Comparison of ENCODE assay signal across 8 mouse cellular contexts in the genomic region with DNA sequence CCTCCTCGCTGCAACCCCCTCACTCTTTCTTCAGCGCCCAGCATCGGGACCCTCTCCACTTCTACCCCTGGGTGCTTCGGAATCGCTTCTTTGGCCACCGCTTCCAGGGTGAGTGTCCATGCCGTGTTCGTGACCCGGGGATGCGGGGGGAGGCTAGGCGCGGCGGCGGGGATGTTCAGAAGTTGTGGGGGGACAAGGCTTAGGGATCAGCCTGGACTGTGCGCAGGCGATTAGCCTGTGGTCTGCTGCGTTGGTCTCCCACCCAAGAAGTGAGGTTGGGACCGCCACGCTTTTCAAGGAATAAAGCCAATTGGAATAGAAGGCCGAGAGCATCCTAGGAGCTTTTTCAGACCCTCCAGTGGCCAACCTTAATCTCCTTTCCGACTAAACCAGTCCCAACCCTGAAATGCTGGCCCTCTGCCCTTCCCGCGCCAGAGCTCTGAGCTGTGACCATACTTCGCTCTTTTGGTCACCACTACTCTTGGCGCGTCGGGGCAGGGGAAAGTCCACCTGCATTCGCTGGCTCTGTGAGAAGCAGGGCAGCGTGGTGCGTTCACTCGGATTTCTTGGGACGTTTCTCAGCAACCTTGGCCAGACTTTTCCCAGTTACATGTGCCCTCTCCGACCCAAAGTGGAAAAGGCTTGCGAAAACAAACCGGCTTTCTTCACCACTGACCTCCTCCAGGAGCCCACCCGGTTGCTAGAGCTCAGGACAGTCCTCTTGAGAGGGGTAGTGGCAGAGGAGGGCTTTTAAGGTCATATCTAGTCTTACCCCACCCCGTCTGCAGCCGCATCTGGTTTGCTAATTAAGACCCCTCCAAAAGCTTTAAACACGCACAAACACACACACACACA. TPM values are rescaled to one million over a fixed set of nuclear protein-coding genes. Genes with fewer than 3 reads are reported as not detected.
DNase-seq lines count a peak whose midpoint lies in the region; ATAC-seq lines count a peak whose summit lies in the region.

No protein-coding gene starts in this region.

- peaks cover 39% of the 10 kb centered on the region for H3K4me1 ChIP-seq in lung, embryonic 15.5 days
- peaks cover 46% of the 10 kb centered on the region for H3K4me1 ChIP-seq in hindbrain, embryonic 13.5 days (replicated peaks)
- H3K4me1 ChIP-seq in limb, embryonic 13.5 days = peaks cover 45% of the 10 kb centered on the region
- H3K4me1 ChIP-seq in stomach, embryonic 15.5 days = peaks cover 37% of the 10 kb centered on the region

- H3K4me2 ChIP-seq in lung, embryonic 15.5 days = peak overlapping the region; percentile 84
- peak overlapping the region; percentile 58 for H3K4me2 ChIP-seq in hindbrain, embryonic 13.5 days
- peak overlapping the region; percentile 72 for H3K4me2 ChIP-seq in limb, embryonic 13.5 days (replicated peaks)
- H3K4me2 ChIP-seq in stomach, embryonic 15.5 days = peak overlapping the region; percentile 82

- no peaks in the 10 kb centered on the region for H3K9me3 ChIP-seq in lung, embryonic 15.5 days
- H3K9me3 ChIP-seq in hindbrain, embryonic 13.5 days = no peaks in the 10 kb centered on the region
- no peaks in the 10 kb centered on the region for H3K9me3 ChIP-seq in limb, embryonic 13.5 days
- H3K9me3 ChIP-seq in stomach, embryonic 15.5 days = no peaks in the 10 kb centered on the region

- no peaks in the 10 kb centered on the region for H3K36me3 ChIP-seq in lung, embryonic 15.5 days
- H3K36me3 ChIP-seq in hindbrain, embryonic 13.5 days = no peaks in the 10 kb centered on the region
- H3K36me3 ChIP-seq in limb, embryonic 13.5 days = no peaks in the 10 kb centered on the region
- no peaks in the 10 kb centered on the region for H3K36me3 ChIP-seq in stomach, embryonic 15.5 days

- ATAC-seq in lung, embryonic 15.5 days (ENCODE audit: borderline replicate concordance, extremely low read depth, low FRiP score, low TSS enrichment) = no peak
- ATAC-seq in hindbrain, embryonic 13.5 days (ENCODE audit: low FRiP score) = no peak
- no peak for ATAC-seq in limb, embryonic 13.5 days (ENCODE audit: low FRiP score, low read depth)
- ATAC-seq in stomach, embryonic 15.5 days (ENCODE audit: insufficient read depth, low FRiP score, low read depth) = no peak

- H3K4me3 ChIP-seq in lung, embryonic 15.5 days = peak overlapping the region; percentile 42
- H3K4me3 ChIP-seq in hindbrain, embryonic 13.5 days = peak overlapping the region; percentile 36
- peak overlapping the region; percentile 39 for H3K4me3 ChIP-seq in limb, embryonic 13.5 days
- peak overlapping the region; percentile 39 for H3K4me3 ChIP-seq in stomach, embryonic 15.5 days (replicated peaks)

- no peak for DNase-seq in lung, postnatal 10 days
- no peak for DNase-seq in thymus, postnatal 10 days (ENCODE audit: low spot score in 2 of 2)
- DNase-seq in layer of hippocampus, adult 8-10 months (ENCODE audit: low spot score in 2 of 2) = no peak
- no peak for DNase-seq in adrenal gland, postnatal 14 days

- WGBS in lung, embryonic 15.5 days = 1% methylated on average over 39 of the region's 39 CpGs
- 1% methylated on average over 39 of the region's 39 CpGs for WGBS in hindbrain, embryonic 13.5 days
- WGBS in limb, embryonic 13.5 days = 1% methylated on average over 39 of the region's 39 CpGs
- WGBS in stomach, embryonic 15.5 days = 2% methylated on average over 39 of the region's 39 CpGs

- no peak overlapping the region for H3K27ac ChIP-seq in lung, embryonic 15.5 days
- no peak overlapping the region for H3K27ac ChIP-seq in hindbrain, embryonic 13.5 days
- no peak overlapping the region for H3K27ac ChIP-seq in limb, embryonic 13.5 days
- no peak overlapping the region for H3K27ac ChIP-seq in stomach, embryonic 15.5 days

- H3K9ac ChIP-seq in lung, embryonic 15.5 days = no peak overlapping the region
- 0 out of 2 replicates have a peak overlapping the region, but pooled peaks have one; percentile 56 for H3K9ac ChIP-seq in hindbrain, embryonic 13.5 days
- peak overlapping the region; percentile 51; the same call in 1 of the 2 replicates for H3K9ac ChIP-seq in limb, embryonic 13.5 days
- no peak overlapping the region for H3K9ac ChIP-seq in stomach, embryonic 15.5 days

- peaks cover 96% of the 10 kb centered on the region for H3K27me3 ChIP-seq in lung, embryonic 15.5 days
- peaks cover 97% of the 10 kb centered on the region for H3K27me3 ChIP-seq in hindbrain, embryonic 13.5 days
- peaks cover 96% of the 10 kb centered on the region for H3K27me3 ChIP-seq in limb, embryonic 13.5 days
- H3K27me3 ChIP-seq in stomach, embryonic 15.5 days (replicated peaks) = peaks cover 82% of the 10 kb centered on the region

RNA-seq across cellular contexts. Expression of a gene that starts 1.2 kb away (rescaled TPM):
- polyA plus RNA-seq in lung, embryonic 15.5 days (2015; fragmentation: Nextera tagmentation; extraction: Ambion mirVana) = not detected in 2 replicates
- polyA plus RNA-seq in hindbrain, embryonic 13.5 days (2015; fragmentation: Nextera tagmentation; extraction: Ambion mirVana) = not detected in 2 replicates
- 0.60 and 0.64 TPM in 2 replicates for polyA plus RNA-seq in limb, embryonic 13.5 days (2015; fragmentation: Nextera tagmentation; extraction: Ambion mirVana)
- polyA plus RNA-seq in stomach, embryonic 15.5 days (2015; fragmentation: Nextera tagmentation; extraction: Ambion mirVana) = not detected in 2 replicates
- total RNA-seq in layer of hippocampus, adult 8-10 months (2022) = 10 to 100 TPM; 15.0 to 22.5 (median 17.5) TPM
- total RNA-seq in adrenal gland, postnatal 14 days (2021) = not detected in 2 replicates

RNA-seq across cellular contexts. Expression of a gene that starts 50.9 kb away (rescaled TPM):
- polyA plus RNA-seq in lung, embryonic 15.5 days (2015; fragmentation: Nextera tagmentation; extraction: Ambion mirVana) = 65.5 and 70.2 TPM in 2 replicates
- polyA plus RNA-seq in hindbrain, embryonic 13.5 days (2015; fragmentation: Nextera tagmentation; extraction: Ambion mirVana) = 21.1 and 23.0 TPM in 2 replicates
- 39.5 and 41.4 TPM in 2 replicates for polyA plus RNA-seq in limb, embryonic 13.5 days (2015; fragmentation: Nextera tagmentation; extraction: Ambion mirVana)
- polyA plus RNA-seq in stomach, embryonic 15.5 days (2015; fragmentation: Nextera tagmentation; extraction: Ambion mirVana) = 60.8 and 65.8 TPM in 2 replicates
- total RNA-seq in layer of hippocampus, adult 8-10 months (2022) = 10 to 100 TPM; 39.2 to 56.1 (median 48.4) TPM
- 60.3 and 64.5 TPM in 2 replicates for total RNA-seq in adrenal gland, postnatal 14 days (2021)

Comparison
In these comparisons a context has a peak if more than half of its experiments do, and no peak if none do; other contexts are left out.
1. H3K9ac ChIP-seq: peak in hindbrain, embryonic 13.5 days (single experiment) and limb, embryonic 13.5 days (single experiment); none in lung, embryonic 15.5 days (single experiment) and stomach, embryonic 15.5 days (single experiment).
2. Peak in every context shown above with its lines, with median percentiles within 50 percentile points of each other: H3K4me2 ChIP-seq and H3K4me3 ChIP-seq.